Mouse (Mus musculus) limb, embryonic 10.5 days (tissue): ENCODE measurements around the gene Pard3b. TPM values are rescaled to one million over a fixed set of nuclear protein-coding genes. Genes with fewer than 3 reads are reported as not detected.

Experiments used
- DNase-seq: peaks from one replicate; pipeline ENCODE4 v3.0.0-alpha.2; 2017; ENCODE audit warnings: low spot score
- H3K27ac ChIP-seq: fragments of 300-500 bp; sonication (generic); 2 replicates; pipeline ENCODE4 v1.5.1; 2016; ENCODE audit warnings: mild to moderate bottlenecking
- H3K27me3 ChIP-seq: fragments of 300-500 bp; sonication (generic); 2 replicates; pipeline ENCODE4 v1.6.1; 2016; ENCODE audit warnings: low read depth, mild to moderate bottlenecking; ENCODE audit not compliant: poor library complexity, severe bottlenecking
- H3K36me3 ChIP-seq: fragments of 300-500 bp; sonication (generic); 2 replicates; pipeline ENCODE4 v1.6.1; 2016; ENCODE audit warnings: mild to moderate bottlenecking, moderate library complexity
- H3K4me1 ChIP-seq: fragments of 300-500 bp; sonication (generic); 2 replicates; pipeline ENCODE4 v1.6.1; 2016
- H3K4me3 ChIP-seq: fragments of 300-500 bp; sonication (generic); 2 replicates; pipeline ENCODE4 v1.5.1; 2016; ENCODE audit warnings: mild to moderate bottlenecking, moderate library complexity
- H3K9me3 ChIP-seq: fragments of 300-500 bp; sonication (generic); replicated peaks from 2 replicates; pipeline ENCODE4 v1.6.1; 2016; ENCODE audit warnings: mild to moderate bottlenecking
- WGBS: fragments of 180-500 bp; shearing (Covaris S2); methylation state at CpG from one replicate; pipeline ENCODE4 v1.1.7; 2016; 5-methylcytosine and 5-hydroxymethylcytosine counted together
- polyA plus RNA-seq: library from polyadenylated mRNA; unstranded; fragments of >200 nt; fragmentation: Nextera tagmentation; extraction: Ambion mirVana; gene quantifications from 2 replicates; pipeline ENCODE4 v1.2.1, GENCODE M21; 2016

Gene Pard3b
- polyA plus RNA-seq, 1 experiment from 2014 or later = 5.0 TPM

DNA sequence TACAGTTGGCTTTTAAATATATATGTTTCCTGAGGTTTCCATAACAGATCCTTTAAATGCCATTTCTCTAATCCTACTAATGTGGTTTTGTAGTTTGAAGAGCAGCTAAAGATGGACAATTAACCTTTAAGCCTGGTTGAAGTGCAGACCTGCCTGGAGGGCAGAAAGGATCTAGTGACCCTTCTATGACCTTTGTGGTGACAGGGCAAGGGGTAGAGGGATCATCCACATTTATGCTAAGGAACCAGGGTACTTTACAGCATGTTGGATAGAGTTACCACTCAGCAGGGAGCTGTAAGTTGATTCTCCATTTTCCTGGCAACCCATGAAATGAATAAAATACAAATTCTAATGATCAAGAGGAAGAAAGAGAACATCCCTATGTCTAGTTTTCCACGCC is 47.3 kb downstream of the Pard3b start:
- no peak overlapping the region for H3K27ac ChIP-seq
- H3K4me1 ChIP-seq = peaks cover 7% of the 10 kb centered on the region
- DNase-seq = no peak
- no peaks in the 10 kb centered on the region for H3K36me3 ChIP-seq
- WGBS = 92% methylated on average over 1 of the region's 1 CpGs
- no peak overlapping the region for H3K4me3 ChIP-seq
- H3K9me3 ChIP-seq = no peaks in the 10 kb centered on the region
- no peaks in the 10 kb centered on the region for H3K27me3 ChIP-seq

DNA sequence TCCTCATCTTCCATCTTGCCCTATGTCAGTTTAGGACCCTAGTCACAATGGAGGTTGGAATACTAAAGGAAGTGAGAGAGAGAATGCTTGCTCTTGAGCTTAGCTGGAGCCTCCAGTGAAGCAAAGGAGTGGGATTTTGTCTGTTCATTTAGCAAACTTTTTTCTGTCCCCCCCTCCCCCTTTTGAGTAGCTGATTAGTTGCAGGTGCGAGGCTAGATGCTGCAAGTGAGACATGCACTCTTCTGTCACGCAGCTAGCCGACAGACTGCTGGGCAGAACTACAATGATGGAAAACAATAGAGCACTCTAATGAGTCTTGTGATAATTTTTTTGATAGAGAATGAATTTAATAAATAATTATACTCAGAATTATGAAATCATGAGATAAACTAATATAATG is 49.7 kb downstream of the Pard3b start:
- Histone ChIP-seq H3K36me3 (no peaks in the 10 kb centered on the region), H3K4me1 (peaks cover 7% of the 10 kb centered on the region), H3K9me3 (no peaks in the 10 kb centered on the region), H3K4me3 (no peak overlapping the region), H3K27me3 (no peaks in the 10 kb centered on the region), H3K27ac (no peak overlapping the region)
- 51% methylated on average over 3 of the region's 3 CpGs for WGBS
- no peak for DNase-seq

DNA sequence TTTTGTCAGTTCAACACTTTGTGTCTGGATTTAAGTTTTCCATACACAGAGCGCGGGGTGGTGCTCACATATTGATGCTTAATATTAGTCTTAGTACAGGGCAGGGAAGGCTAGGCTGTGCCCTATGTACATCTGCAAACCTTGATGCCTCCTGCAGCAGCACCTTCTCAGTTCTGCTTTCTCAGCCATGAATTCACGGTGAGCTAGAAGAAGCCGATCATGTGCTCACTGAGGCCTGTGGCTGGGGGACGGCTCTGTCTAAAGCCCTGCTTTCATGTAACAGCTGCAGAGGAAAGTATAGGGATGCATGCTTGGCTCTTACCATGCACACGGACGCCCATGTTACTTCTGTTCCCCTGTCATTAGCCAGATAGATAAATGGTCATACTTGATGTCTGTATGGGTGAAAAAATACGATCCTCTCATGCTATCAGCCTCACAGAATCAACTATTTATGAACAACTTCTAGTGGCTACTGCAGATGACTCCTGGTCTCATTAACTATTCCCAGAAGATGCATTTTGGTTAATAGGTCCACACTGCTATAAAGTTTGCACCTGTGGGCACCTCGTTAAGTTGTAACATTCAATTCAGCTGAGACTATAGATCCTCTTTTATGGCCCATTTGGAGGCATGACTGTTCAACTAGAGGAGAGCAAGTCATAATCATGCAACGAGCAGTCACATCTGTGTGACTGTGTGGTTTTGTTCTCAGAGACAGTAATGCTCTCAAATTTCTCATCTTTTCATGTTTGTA is 60.0 kb downstream of the Pard3b start:
- no peak overlapping the region for H3K27ac ChIP-seq
- H3K36me3 ChIP-seq = no peaks in the 10 kb centered on the region
- H3K4me3 ChIP-seq = no peak overlapping the region
- H3K27me3 ChIP-seq = peaks cover 17% of the 10 kb centered on the region; the same call in 1 of the 2 replicates
- peak; percentile 30 for DNase-seq
- no peaks in the 10 kb centered on the region for H3K9me3 ChIP-seq
- peaks cover 14% of the 10 kb centered on the region for H3K4me1 ChIP-seq
- 71% methylated on average over 10 of the region's 10 CpGs for WGBS

DNA sequence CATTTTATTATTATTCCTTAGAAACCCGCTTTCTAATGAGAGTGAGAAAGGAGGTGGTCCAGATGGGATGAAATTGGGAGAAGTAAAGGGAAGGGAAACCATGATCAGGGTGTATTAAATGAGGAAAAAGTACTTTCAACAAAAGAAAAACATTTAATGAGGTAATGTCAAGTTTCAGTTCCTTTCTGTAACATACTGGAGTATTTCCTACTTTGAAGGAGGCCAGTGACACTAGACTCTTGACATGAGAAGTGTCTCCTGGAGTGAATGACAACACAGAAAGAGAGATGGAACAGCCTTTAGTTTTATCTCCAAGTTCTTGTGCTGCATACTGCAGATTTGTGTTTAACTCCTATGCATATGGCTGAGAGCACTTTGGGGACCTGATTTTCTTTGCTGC is 71.2 kb downstream of the Pard3b start:
- no peak overlapping the region for H3K4me3 ChIP-seq
- H3K27me3 ChIP-seq = no peaks in the 10 kb centered on the region
- no peak for DNase-seq
- H3K4me1 ChIP-seq = no peaks in the 10 kb centered on the region
- 88% methylated on average over 1 of the region's 1 CpGs for WGBS
- H3K9me3 ChIP-seq = no peaks in the 10 kb centered on the region
- H3K36me3 ChIP-seq = no peaks in the 10 kb centered on the region
- no peak overlapping the region for H3K27ac ChIP-seq

DNA sequence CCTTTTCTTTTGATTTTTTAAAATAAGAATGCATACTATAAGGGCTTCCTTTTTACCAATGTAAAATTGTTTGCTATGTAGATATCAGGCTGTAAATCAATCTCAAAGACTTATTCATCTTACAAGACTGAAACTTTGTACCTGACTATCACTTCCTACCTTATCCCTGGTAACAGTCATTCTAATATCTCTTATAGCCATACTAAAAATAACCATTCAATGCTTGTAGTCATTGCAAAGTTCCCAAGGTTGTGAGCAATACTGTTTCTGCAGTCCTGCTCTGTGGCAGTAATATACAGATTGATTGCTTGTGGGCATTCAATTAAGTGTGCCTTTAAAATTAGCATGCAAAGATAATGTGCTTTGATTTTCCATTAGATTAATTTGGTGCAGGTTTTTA is 72.9 kb downstream of the Pard3b start:
- Histone ChIP-seq H3K4me3 (no peak overlapping the region), H3K9me3 (no peaks in the 10 kb centered on the region)

DNA sequence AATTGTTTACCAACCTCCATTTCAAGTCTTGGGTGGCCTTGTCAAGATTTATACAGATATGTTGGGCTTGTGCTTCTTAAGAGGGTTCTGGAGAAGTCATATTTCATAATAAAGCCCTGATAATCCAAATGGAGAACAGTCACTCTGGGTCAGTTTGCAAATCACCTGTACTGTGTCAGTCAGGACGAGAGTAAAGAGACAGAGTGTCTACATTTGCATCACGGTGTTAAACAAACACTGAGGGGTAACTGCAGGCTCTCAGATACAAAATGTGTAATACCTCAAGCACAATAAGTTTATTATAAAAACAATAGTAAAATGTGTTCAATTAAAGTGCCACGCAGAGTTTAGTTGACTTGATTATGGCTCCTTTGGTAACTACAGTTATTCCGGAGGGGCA is 91.0 kb downstream of the Pard3b start:
- Histone ChIP-seq H3K4me3 (no peak overlapping the region), H3K36me3 (no peaks in the 10 kb centered on the region), H3K27ac (no peak overlapping the region), H3K4me1 (no peaks in the 10 kb centered on the region), H3K27me3 (no peaks in the 10 kb centered on the region), H3K9me3 (no peaks in the 10 kb centered on the region)
- DNase-seq = no peak
- 86% methylated on average over 4 of the region's 4 CpGs for WGBS

More for the DNA sequence above, 72.9 kb downstream of the Pard3b start:
- Histone ChIP-seq H3K36me3 (no peaks in the 10 kb centered on the region), H3K27ac (no peak overlapping the region), H3K27me3 (no peaks in the 10 kb centered on the region), H3K4me1 (peaks cover 4% of the 10 kb centered on the region; the same call in 1 of the 2 replicates)
- DNase-seq = no peak

DNA sequence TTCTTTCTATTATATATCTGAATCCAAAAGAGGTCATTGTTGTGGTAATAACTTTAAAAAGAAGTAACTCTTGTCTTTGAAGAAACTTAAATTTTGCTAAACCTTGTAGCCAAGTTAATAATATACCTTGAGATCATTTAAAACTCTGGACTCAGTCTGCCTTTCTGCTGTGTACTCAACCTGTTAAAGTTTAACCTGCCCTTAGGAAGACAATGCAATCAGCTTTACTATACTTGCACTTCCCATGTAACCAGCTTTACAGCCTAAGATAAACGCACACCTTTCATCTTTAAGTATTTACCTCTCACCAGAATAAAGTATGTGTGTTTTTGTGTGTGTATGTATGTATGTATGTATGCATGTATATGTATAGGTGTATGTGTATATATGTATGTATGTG is 97.9 kb downstream of the Pard3b start:
- Histone ChIP-seq H3K9me3 (no peaks in the 10 kb centered on the region), H3K4me1 (no peaks in the 10 kb centered on the region), H3K36me3 (no peaks in the 10 kb centered on the region), H3K27ac (no peak overlapping the region), H3K4me3 (no peak overlapping the region), H3K27me3 (no peaks in the 10 kb centered on the region)
- 93% methylated on average over 1 of the region's 1 CpGs for WGBS
- DNase-seq = no peak

DNA sequence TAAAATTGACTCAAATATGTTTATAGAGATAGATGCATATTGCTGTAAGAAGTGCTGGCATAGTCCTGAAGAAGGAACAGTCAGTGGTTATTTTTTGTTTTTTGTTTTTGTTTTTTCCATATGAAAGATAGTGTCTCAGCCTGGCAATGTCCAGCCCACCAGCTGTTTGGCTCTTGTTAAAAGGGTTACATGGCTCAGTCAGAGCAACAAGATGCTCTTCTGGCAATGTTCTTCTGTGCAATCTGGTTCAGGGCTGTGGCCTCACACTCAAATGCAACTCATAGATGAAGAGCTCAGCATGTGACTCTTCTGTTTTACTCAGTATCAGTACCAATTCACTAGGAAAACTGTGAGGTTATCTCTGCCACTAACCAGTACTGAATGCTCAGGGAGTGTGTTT is 104.2 kb downstream of the Pard3b start:
- H3K27ac ChIP-seq = no peak overlapping the region
- no peaks in the 10 kb centered on the region for H3K9me3 ChIP-seq
- no peak overlapping the region for H3K4me3 ChIP-seq
- H3K4me1 ChIP-seq = no peaks in the 10 kb centered on the region
- DNase-seq = no peak
- no peaks in the 10 kb centered on the region for H3K36me3 ChIP-seq
- H3K27me3 ChIP-seq = no peaks in the 10 kb centered on the region

DNA sequence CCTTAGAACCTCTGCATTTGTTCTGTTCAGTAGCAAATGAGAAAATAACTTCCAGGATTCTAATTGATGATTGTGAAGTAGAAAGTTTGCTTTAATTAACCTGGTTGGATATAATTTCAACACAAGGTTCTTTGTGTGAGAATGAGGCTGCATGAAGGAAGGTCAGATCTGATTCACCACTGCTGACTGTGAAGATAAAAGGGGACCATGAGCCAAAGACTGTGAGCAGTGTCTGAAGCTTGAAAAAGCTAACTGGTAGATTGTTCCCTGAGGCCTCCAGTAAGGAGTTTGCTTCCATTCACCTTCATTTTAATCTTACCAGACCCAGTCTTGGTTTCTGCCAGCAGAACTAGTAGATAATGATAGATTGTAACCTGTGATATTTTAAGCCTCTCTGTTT is 108.9 kb downstream of the Pard3b start:
- Histone ChIP-seq H3K27ac (no peak overlapping the region), H3K9me3 (no peaks in the 10 kb centered on the region), H3K27me3 (no peaks in the 10 kb centered on the region), H3K4me1 (no peaks in the 10 kb centered on the region), H3K4me3 (no peak overlapping the region), H3K36me3 (no peaks in the 10 kb centered on the region)
- DNase-seq = no peak

DNA sequence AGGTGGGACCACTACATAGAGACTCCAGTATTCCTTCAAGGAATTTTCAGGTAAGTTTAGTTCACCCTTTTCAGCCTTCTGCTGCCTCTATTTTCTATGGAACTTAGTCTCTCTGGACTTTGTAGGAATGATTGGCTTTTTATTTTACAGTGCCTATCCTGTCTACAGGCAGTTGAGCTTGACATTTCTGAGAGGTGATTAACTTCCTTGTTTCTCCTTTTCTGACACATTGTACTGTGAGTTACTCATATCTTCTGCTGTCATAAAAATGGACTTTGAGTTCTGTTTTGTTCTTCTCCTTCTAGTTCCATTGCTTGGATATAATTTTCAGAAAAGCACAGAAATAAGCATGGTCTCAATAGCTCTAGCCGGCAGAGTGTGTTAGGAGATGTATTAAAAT is 112.4 kb downstream of the Pard3b start:
- no peaks in the 10 kb centered on the region for H3K27me3 ChIP-seq
- H3K4me1 ChIP-seq = no peaks in the 10 kb centered on the region
- 94% methylated on average over 1 of the region's 1 CpGs for whole genome bisulfite sequencing
- H3K4me3 ChIP-seq = no peak overlapping the region
- H3K27ac ChIP-seq = no peak overlapping the region
- DNase-seq = no peak
- H3K9me3 ChIP-seq = no peaks in the 10 kb centered on the region
- no peaks in the 10 kb centered on the region for H3K36me3 ChIP-seq

DNA sequence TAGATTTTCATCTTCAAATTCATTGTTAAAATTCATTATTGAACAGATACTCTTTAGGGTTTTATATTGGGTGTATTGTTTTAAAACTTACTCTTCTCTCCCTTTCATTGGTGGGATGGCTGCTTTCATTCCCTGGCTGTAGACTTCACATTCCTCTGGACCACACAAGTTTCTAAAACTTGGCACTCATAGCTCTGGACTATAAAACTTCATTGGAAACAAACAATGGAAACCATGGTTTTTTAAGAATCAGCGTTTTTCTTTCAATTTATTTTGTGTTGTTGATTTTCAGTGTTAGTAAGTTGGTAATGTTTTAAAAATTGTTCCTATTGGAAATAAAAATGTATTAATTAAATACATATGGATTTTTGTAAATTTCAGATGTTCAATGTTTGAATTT is 118.1 kb downstream of the Pard3b start:
- DNase-seq = no peak
- WGBS = 80% methylated on average over 1 of the region's 1 CpGs
- Histone ChIP-seq H3K27ac (no peak overlapping the region), H3K9me3 (no peaks in the 10 kb centered on the region), H3K27me3 (no peaks in the 10 kb centered on the region), H3K4me3 (no peak overlapping the region), H3K4me1 (no peaks in the 10 kb centered on the region), H3K36me3 (no peaks in the 10 kb centered on the region)

DNA sequence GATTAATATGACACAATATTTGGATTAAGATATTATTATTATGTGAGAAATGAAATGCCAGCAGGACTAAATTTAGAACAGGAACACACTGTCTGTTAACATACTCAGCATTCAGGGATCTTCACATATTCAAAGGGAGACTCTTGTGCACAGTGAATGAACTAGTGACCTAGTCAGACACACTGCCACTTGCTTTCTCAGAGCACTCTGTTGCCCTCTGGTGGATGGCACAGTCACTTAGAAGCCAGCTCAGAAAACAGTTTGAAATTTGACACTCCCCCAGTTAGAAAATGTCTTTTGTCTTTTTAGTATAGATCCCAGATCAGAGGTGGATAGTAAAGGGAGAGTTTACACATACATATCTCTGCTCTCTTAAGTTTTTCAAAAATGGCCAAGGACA is 132.6 kb downstream of the Pard3b start:
- no peaks in the 10 kb centered on the region for H3K9me3 ChIP-seq
- H3K36me3 ChIP-seq = no peaks in the 10 kb centered on the region
- 0 out of 2 replicates have a peak, but pooled peaks cover 2% of the 10 kb centered on the region for H3K4me1 ChIP-seq
- H3K4me3 ChIP-seq = no peak overlapping the region
- no peak overlapping the region for H3K27ac ChIP-seq
- DNase-seq = peak; percentile 77
- no peaks in the 10 kb centered on the region for H3K27me3 ChIP-seq

DNA sequence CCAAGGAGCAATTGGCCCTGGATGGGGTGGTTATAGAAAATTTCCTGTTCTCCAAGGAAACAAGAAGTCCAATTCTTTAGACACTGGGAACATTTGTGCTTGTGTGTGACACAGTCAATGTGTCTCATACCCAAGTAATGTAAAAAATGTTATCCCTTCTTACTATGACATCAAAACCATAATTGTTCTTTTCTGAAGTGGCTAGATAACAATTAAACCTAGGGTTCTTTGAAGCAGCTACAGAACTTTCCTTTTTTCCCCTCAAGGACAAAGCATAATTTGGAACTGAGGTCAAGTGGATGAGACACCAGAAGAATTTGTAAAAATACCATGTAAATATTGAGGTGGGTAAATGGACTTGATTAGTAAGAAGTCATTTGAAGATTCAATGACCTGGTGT is 140.1 kb downstream of the Pard3b start:
- Histone ChIP-seq H3K27ac (no peak overlapping the region), H3K9me3 (no peaks in the 10 kb centered on the region), H3K36me3 (no peaks in the 10 kb centered on the region), H3K27me3 (no peaks in the 10 kb centered on the region), H3K4me1 (no peaks in the 10 kb centered on the region), H3K4me3 (no peak overlapping the region)
- no peak for DNase-seq

DNA sequence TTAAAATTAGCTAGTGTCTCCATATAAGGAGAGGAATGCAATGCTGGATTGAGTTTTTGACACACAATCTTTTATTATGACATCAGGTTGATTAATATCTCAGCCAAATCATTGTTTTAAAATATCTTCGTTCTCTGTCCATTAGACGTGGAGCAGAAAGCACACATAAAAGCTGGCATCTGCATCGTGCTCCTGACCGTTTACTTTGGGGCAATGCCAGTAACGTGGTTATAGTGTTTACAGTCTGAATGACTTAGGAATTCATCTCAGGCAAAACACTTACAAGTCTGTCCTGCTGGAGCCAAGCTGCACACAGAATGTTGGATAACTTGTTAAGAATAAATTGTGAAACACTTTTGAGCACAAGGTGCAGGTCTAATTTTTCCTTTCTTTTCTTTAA is 141.3 kb downstream of the Pard3b start:
- WGBS = 85% methylated on average over 5 of the region's 5 CpGs
- Histone ChIP-seq H3K27ac (no peak overlapping the region), H3K4me1 (no peaks in the 10 kb centered on the region), H3K4me3 (no peak overlapping the region), H3K36me3 (no peaks in the 10 kb centered on the region), H3K27me3 (no peaks in the 10 kb centered on the region), H3K9me3 (no peaks in the 10 kb centered on the region)
- no peak for DNase-seq
